Mouse (Mus musculus) liver, embryonic 14.5 days (tissue): Measurements from ENCODE around the gene Alpk3.

Experiments
- CTCF ChIP-seq: IDR thresholded peaks from 2 replicates; pipeline ENCODE4 v1.5.1; 2016; ENCODE audit warnings: antibody characterized with exemption, low read depth, control low read depth
- EP300 ChIP-seq: IDR thresholded peaks from 2 replicates; pipeline ENCODE4 v1.6.1; 2016; ENCODE audit warnings: antibody characterized with exemption, low read depth

DNA sequence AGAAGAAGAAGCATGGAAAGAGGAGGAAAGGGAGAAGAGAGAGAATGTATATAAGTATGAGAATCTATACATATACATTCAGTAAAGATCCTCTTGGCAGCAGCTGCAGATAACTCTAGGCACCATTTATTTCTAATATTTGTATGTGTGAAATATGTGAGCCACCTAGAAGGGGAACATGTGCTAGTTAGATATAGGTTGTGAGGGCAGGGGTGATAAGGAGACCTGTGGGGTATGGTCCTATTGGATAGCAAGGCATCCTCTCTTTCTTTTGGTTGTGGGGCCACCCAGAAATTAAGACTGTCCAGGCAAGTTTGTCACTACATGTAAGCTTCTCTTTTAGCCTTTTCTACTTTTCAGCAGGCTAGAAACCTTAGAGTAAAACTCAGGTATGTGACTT lies 34.7 kb upstream of the Alpk3 start:
- TF ChIP-seq EP300 = peak; percentile 83
- TF ChIP-seq CTCF = no peak
